Mouse (Mus musculus) c-Kit-positive CD71-negative TER-119-negative erythroid progenitor cells, embryonic 14.5 days (primary cell): ENCODE data around the gene Hhat.
A peak's percentile ranks its signal among the peaks of the same experiment; 100 is the strongest.

Experiments
- DNase-seq: peaks from one replicate; pipeline ENCODE4 v3.0.0-alpha.2; 2013; ENCODE audit warnings: low read depth

Gene Hhat

DNA sequence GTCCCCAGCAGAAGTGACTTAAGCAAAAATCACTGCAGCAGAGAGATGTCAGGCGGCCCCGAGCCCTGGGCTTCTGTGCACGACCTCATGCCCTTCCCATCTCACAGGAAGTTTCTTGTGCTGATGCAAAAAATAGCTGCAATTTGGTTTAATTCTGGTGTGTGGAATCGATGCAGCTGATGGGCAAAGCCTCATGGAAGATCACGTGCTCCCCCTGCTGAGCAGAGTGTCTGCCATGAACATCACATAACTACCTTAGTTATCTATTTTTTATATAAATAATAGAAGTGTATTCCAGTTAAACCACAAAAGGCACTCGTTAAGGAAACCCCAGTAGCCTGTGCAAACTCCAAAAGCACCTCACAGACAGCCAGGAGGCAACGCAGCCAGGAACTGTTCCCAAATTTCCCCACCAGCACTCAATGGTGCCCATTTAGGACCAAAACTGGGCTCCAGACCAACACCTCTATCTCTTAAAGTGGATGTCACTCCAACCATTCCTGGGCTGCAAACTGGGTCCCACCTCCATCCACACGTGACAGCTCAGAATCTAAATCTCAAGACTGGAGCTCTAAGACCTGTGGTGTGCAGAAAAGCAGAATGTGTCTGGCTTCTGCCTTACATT is 118.9 kb downstream of the Hhat start:
- no peak for DNase-seq

DNA sequence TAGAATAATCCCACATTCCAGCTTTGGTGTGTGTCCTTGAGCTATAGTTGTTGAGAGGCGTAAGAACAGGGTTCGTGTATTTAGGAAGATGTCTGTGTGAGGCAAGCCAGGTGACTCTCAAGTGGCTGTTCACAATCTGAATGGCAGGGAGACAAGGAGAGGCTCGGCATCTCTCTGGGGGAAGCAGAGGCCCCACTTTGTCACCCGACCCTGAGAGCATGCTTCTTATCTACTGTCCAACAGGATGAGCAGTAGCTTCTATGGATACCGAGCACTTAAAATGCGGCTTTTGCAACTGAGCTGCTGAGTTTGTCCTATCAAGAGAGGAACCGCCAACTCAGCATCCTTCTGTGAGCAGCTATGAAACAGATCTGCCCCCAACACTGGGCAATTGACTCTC is 120.4 kb downstream of the Hhat start:
- DNase-seq = no peak

DNA sequence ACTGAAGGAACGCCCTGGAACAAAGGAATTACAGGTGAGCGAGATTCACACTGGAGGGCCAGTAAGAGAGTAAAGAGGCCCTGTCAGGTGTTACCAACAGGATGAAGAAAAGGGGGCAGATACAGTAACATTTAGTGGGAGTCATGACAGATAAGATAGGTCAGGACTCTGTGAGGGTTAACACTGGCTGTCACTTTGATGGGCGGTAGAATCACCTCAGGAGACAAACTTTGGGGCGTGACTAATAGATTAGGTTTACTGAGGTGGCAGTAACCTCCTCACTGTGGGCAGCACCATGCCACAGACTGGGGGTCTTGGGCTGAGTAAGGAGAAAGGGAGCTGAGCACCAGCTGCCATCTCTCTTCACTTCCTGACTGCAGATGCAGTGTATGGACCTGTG is 121.0 kb downstream of the Hhat start:
- DNase-seq = no peak

DNA sequence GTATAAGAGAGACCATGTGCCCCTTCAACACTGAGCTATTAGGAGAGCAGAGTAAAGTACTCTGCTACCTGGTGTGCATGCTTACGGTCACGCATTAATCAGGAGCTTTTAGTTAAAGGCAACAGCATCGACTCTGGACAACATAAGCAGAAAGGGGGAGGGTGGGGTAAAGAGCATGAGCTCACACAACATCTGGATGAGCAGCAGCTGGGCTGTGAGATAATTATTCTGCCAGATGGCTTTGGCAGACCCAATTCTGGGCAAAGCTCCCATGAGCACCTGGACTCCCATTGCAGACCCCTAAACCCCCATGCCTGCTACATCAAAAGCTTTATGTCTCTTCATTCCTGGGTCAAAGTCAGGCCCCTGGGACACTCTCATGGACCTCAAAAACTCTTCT is 121.8 kb downstream of the Hhat start:
- DNase-seq = no peak

DNA sequence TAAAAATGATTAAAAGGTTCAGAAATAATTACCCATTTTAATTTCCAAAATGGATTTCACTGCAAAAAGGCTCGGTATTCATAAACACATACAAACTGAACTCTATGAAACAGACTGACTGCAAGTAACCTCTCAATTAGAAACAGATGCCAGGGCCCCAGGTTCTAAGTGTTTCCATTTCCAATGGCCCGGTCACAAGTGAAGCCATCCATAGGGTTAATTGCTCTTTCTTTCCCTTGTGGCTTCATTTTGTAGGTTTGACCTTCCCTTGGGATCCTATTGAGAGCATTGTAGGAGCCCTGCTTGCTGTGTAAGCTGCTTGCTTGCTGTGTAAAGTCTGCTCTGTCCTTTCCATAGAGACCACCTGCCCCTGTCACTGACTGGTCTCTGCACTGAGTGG is 123.7 kb downstream of the Hhat start:
- no peak for DNase-seq

DNA sequence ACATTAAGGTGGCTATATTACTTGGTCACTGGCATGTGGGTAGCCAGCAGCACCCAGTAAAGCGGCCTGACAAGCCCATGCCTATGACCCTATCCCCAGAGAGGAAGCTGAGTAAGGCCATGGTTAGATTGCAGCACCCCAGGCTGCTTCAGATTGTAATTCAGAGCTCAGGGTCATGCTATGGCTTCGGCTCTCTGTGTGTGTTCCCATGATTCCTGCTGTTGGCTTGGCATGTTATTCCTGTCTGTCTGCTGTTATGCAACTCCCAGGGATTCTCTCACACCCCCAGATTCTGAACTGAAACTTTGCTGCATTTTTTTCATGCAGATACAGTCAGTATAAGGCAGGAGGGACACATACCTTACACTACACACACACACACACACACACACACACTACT is 128.9 kb downstream of the Hhat start:
- no peak for DNase-seq

DNA sequence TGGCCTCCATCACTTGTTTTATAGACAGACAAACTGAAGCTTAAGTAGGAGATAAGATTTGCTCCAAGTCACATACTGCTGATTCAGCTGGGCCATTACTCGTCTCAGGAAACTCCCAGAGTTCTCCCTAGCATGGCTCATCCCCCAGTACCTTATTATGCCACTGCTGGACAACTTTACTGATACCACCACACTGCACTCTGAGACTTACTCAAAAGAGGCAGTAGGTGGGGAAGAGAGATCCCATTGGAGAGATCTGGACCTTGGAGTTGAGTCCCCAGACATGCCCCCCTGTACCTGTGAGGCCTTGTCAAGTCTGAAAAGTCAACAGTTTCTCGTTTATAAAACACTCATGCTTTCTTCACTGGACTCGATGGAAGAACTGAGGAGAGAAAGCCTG is 131.8 kb downstream of the Hhat start:
- DNase-seq = no peak

DNA sequence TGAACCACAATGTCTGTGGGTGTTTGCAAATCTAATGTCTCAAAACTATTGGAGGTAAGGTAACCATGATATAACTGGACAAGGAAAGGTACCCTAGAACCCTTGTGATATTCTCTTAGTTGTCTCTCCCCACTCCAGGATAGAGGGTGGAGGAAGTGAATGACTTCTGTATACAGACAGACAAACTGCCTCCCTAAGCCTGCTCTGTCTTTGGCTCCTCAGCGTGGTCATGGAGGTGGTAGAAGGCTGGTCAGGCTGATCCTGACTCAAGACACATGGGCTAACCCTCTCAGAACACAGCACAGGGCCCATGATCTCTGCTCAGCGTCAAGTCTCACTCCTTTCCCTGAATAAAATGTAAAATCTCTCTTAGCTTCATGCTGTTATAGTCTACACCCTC is 149.2 kb downstream of the Hhat start:
- DNase-seq = no peak

DNA sequence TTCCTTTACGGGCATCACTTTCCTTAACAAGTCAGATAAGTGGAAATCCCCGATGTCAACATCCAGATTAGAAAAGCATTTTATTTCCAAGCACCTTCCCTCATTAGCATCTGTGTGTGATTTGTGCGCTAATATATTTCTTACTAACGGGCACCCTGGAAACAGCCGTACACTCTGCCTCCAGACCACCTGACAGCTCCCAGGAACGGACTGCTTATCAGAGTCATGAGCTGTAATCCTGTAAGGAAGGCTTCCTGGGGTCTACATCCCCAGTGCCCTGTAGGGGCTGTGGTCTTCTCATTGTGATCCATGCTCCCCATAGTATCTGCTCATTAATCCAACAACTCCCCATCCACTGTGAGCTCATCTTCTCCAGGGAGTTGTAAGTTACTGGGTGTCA is 157.8 kb downstream of the Hhat start:
- DNase-seq = no peak

DNA sequence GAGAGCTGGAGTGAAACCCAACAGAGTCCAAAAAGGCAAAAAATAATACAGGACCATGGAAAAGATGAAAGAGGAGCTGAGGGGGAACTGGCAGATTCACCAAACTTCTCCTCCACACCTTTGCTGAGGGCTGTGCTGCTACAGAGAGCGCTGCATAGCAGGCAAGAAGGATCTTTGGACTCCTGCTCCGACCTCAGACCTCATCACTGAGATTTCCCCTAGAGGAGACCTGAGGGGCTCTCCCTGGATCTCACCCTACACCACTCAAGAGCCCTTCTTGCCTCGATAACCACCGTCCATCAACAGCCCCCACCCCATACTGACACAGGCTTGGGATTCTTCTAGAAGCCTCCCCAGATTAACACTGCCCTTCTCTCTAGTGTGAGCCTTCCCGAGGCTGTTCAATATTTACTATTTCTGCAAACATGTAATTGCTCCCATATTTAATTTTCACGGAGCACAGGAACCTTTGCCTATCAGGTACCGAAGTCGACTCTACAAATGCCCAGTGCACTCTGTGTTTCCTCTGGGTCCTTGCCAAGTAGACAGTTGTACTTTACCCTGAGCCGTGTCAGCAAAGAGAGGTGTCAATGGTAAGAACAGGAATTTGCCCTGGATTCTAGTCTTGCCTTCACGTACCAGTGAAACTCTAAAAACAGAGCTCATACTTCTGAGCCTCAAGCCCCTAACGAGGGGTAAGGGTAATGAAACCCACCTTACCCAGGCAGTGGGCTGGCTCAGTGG is 158.9 kb downstream of the Hhat start:
- no peak for DNase-seq

DNA sequence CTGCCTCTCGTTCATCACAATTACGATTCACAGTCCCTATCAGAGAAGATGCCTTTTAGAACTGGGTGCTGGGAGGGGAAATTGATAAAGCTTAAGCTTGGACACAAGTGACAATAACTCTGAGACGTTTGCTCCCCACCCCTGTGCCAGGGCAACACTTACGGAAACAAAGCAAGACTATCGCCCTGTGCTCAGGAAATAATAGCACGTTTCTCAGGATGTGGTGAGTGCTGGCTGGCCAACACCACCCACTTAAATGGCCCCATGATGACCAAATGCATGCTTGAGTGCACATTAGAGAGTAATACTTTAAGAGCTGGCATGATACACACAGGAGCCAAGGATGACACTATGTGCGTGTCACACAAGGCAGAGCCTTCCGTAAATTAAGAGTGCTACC is 164.1 kb downstream of the Hhat start:
- no peak for DNase-seq

DNA sequence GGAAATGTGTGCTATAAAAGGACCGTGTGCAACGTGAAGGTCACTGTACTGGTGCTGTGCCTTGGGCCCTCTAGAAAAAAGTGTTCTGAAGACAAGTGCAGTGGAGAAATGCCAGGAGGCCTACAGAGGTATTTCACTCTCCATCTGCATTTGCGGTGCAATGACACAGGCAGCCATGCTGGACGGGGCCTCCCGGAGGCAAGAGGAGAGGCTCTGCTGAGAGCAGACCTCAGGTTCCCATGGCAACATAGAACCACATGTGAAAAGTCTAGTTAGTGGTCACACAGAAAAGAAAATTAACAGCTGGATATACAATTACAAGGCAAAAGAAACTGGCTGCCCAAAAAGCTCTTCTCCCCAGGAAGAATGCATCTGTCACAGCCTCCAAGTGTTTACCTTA is 166.6 kb downstream of the Hhat start:
- no peak for DNase-seq

DNA sequence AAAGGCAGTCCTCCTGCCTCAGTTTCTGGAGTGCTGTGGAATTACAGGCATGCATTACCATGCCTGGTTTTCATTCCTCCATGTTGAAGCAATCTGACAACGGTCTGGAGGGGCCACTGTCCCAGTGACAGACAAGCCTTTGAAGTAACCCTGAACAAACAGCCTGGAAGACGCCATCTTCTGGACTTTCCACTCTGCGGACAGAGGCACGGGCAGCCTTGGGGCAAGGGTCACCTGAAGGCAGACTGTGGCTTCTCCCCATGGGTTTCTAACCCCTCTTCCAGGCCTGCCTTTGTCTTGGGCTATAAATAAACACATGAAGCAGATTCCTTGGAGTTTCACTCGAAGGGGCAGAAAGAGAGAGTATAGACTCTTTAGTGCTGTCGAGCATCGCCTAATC is 167.5 kb downstream of the Hhat start:
- no peak for DNase-seq

DNA sequence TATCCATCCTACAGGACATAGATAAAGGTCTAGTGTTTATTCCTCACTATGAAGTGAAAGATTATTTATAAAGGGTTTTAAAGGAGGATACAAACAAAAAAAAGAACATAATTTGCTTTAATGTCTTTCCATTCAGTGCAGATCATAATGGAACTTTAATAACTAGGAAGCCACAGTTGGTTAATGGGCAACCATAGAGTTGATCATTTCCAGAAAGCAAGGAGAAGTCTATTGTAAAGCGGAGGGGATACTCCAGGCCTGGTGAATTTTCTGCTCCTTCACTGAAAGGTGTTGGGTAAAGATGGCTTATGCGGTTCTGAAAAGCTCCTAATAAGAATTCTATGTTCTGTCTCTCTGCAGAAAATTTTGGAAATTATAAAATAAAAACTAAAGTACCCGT is 169.8 kb downstream of the Hhat start:
- DNase-seq = no peak

DNA sequence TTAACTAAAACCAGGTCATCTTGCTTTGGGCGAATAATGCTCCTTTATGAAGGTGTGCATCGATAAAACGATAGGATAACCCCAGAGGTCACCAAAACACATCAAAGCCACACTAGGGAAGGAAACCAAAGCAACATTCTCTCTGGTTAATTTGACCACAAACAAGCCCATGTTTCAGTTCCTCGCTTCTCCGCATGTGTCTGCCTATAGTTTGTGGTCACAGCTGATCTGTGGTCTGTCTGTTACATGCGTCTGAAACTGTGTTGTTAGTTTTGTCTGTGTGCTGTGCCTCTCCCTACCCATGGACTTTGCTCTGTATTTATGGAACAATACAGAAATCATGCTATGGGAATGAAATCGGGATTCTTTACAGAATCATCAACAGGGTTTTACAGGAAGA is 171.3 kb downstream of the Hhat start:
- no peak for DNase-seq

DNA sequence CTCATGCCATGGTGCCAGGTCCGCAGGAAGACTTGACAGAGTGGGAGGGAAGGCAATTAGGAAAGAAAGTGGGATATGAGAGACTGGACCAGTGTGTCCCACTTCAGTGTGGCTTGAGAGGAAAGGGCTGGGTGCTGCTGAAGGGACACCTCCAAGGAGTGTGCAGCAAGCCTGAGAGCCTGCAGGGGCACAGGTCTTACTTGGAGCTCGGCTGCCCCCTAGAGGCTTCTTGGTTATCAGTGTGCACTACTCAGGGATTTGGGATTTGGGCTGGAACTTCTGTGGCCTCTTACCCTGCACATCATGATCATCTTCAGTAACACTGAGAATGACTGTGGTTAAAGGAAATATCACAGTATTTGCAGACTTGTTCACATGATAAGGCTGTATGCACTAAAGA is 172.6 kb downstream of the Hhat start:
- DNase-seq = peak; percentile 53

DNA sequence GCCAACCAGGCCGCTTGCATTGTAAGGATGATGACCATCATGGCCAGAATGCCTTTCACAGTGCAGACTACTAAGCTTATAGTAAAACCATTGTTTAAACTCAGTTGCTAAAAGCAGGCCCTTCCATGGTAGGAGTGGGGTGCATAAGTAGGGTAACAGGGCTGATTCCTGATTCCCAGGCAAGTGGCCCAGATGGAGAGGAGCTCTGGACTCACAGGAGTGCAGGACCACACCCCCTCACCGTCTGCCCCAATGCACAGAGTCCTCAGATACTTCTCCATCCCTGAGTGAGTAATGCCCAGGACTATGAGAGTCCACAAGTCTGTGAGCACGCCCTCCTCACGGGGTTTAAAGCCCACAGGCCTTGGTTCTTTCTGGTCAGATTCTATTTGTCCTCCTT is 175.6 kb downstream of the Hhat start:
- DNase-seq = no peak

DNA sequence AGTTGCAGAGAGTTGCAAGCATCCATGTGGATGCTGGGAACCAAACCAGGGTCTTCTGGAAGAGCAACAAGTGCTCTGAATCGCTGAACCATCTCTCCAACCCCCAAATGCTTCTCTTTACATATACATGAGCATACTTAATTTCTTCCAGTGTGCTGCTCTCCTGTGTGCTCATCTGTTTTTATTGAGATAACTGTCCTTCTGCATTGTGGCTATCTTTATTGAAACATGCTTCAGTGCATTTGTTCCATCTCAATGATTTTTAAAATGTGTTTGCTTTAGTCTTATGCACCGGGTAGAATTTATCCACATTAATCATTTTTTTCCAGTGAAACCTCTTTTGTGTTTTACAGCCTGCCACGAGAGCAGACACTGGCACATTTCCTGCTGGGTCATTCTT is 177.5 kb downstream of the Hhat start:
- no peak for DNase-seq

DNA sequence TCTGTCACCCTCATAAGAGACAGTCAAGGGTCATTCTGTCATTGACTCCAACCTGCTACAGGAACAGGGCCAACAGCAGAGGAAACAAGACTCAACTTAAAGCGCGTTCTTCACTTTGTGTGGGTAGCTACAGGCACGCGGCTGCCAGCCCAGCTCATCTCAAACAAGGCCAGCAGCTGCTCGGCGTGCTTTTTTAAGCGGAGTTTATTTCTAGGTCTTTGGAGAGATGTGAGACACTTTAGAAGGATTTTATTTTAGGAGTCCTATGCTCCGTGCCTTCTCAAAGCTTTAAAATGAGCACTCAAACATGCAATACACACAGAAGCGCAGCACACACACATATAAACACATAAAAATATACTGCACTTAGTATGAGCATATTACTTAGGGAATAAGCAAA is 183.6 kb downstream of the Hhat start:
- no peak for DNase-seq

DNA sequence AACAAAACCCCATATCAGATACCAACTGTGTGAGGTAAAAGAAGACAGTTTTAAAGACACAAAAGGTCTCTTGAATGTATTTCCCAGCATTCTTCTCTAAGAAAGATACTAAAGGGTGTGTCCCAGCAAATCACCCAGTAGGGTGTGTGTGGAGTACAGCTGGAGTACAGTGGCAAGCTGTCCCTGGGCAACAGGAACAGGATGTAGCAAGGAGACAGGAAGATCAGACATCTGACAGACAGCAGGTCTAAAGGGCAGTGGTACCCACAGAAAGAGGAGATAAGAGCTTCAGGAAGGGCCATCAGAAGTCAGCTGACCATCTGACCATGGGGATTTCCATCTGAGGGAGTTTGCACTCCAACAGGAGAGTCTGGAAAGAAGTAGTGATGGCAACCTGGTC is 185.7 kb downstream of the Hhat start:
- no peak for DNase-seq

DNA sequence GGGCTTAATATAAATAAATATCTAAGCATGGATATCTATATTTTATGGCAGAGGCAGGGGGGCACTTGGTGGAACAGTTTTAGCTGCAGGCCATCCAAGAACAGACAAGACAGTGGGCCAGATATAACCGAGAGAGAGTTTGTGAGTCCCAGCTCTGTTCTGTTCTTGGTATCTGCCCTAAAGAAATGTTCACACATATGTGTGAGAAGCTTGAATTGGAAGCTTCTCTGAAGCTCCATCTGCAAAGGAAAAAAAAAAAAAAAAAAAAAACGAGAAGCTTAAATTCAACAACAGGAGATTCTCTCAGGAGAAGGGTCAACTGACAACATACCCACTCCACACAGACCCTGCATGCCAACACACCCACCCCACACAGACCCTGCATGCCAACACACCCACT is 188.1 kb downstream of the Hhat start:
- DNase-seq = no peak

DNA sequence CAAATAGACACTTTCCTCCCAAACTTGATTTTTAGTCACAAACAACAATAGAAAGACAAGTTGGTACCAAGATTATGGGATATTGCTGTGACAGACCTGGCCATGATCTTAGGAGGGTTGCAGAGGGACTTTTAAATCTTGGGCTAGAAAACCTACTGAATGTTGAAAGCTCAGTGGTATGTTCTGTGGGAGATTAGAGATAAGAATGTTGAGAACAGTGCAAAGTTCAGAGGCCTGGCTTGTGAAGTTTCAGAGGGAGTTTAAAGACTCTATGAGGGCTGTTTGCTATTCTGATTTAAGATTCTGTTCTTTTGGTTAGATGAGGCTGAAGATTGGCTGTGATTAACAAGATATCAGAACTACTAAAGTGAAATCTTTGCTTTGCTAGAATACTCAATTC is 206.3 kb downstream of the Hhat start:
- no peak for DNase-seq

DNA sequence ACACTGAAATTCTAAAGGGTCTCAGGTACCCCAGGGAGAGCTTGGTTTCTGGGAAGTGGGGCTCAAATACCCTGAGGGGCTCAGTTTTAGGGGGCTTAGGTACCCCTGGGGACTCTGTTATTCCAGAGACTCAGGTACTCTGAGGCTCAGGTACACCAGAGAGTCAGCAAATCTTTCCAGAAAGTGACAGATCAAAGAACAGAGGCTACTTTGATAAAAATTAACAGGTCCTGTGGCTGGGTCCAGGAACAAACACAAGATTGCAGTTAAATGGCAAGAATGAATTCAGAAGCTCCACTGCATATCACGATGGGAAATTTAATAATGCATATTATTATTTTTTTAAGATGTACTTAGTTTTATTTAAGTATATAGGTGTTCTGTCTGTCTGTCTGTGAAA is 211.7 kb downstream of the Hhat start:
- no peak for DNase-seq

DNA sequence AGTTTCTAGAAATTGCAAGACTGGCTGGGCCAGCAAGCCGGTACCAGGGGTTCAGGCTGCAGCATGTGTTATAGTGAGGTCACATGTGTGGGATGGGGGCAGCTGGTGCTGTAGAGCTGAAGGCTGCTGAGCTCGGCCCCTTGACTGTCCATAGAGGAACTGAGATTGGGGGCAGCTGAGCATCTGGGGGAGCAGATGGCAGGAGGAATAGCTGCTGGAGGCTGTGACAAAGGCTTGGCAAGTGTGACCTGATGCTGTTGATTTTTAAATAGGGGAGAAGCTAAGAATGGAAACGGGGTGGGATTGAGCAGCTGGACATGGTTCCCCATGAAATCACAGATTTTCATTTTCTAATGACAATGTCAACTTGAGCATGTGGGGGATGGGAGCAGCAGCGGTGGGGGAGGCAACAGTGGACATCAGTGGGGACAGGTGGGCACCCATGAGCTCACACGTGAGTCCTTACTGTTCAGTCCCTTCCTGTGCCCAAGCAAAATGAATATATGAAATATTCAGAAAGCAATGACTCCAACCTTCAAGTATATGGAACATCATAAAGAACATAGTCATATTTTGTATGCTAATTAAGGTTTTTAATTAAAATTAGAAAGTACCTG is 212.9 kb downstream of the Hhat start:
- DNase-seq = no peak
